Mouse (Mus musculus) testis, adult 2 months (tissue): ENCODE measurements around the gene Efnb3.

ENCODE experiments used
- CTCF ChIP-seq: fragments of 200-500 bp; IDR thresholded peaks from 2 replicates; pipeline ENCODE4 v1.5.1; 2012; ENCODE audit warnings: low read depth, mild to moderate bottlenecking, inconsistent platforms, low read length, moderate library complexity; ENCODE audit not compliant: control insufficient read depth, insufficient read depth, insufficient replicate concordance
- POLR2A ChIP-seq: fragments of 200-500 bp; IDR thresholded peaks from 2 replicates; pipeline ENCODE4 v1.6.1; 2012; ENCODE audit warnings: low read depth, mild to moderate bottlenecking, inconsistent platforms, low read length, moderate library complexity; ENCODE audit not compliant: control insufficient read depth

GRCm38 (mm10) chr11:69543598-69543997 is 16.4 kb downstream of the Efnb3 start:
- TF ChIP-seq CTCF, result no peak
- TF ChIP-seq POLR2A, result no peak
